Mouse (Mus musculus) gastrocnemius, adult 2 months (tissue): ENCODE measurements at regions not wholly inside any gene's neighbourhood (a gene's known extent, or its start where the extent isn't known, plus 50 kb on each side); places are given as distances from the start of the nearest gene placed in this dataset.

ENCODE experiments used
- DNase-seq: peaks from one replicate; pipeline ENCODE4 v3.0.0; 2022
- H3K27ac ChIP-seq: fragments of 200-600 bp; 2 replicates; pipeline ENCODE4 v1.8.1; 2022; ENCODE audit warnings: mild to moderate bottlenecking
- H3K4me3 ChIP-seq: fragments of 200-600 bp; 2 replicates; pipeline ENCODE4 v1.8.1; 2022; ENCODE audit warnings: mild to moderate bottlenecking, moderate library complexity
- CTCF ChIP-seq: fragments of 200-600 bp; IDR thresholded peaks from 2 replicates; pipeline ENCODE4 v1.8.1; 2022; ENCODE audit warnings: antibody characterized with exemption, mild to moderate bottlenecking, moderate library complexity
- intact Hi-C: fragments of 180-260 bp; cut with DNase I; formaldehyde crosslinking; loops from one replicate; pipeline ENCODE4 v1.15.1; 2025

DNA sequence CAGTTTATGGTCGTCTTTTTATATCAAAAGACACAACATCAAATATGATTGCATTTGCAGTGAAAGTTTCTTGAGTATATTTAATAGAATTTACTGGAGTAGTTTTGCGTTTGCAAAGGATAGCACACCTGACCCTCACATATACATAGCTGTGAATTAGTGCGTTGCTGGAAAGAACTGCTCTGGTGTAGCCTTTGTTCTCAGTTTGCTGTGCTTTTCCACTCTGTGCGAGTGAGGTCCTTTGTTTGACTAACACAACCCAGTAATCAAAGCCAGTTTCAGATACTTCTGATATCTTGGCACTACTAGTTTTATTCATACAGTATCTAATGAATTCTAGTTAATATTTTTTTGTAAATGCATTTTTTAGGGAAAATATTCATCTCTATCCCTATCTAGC lies 84.7 kb downstream of the Trim52 start:
- no peak for TF ChIP-seq CTCF
- DNase-seq = no peak
- intact Hi-C loops = no loop called here
- Histone ChIP-seq H3K27ac (no peak overlapping the region), H3K4me3 (no peak overlapping the region)

DNA sequence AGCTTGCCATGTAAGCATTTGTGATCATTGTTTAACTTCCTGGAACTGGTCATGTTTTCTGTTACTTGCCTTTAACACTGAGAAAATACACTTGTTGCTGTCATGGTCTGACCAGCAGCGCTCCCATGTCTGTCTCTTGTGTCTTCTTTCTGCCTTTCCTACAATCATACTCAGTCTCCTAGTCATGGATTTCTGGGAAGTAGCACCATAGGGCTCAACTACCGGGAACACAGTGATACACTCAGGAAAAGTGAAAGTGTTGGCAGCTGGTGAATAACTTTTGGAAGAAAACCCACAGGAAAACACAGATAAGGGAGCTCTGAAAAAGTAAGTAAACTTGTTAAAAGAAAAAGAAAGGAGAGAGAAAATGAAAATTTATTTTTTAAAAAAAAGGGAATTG lies 87.6 kb downstream of the Trim52 start:
- Histone ChIP-seq H3K4me3 (no peak overlapping the region), H3K27ac (peak overlapping the region; percentile 56)
- no peak for TF ChIP-seq CTCF
- intact Hi-C loops = no loop called here
- DNase-seq = no peak

GRCm38 (mm10) chr14:106194104-106194503 lies 88.1 kb downstream of the Trim52 start:
- DNase-seq = peak; percentile 19
- no peak overlapping the region for H3K4me3 ChIP-seq
- intact Hi-C loops = no loop called here
- TF ChIP-seq CTCF = no peak
- peak overlapping the region; percentile 56 for H3K27ac ChIP-seq

DNA sequence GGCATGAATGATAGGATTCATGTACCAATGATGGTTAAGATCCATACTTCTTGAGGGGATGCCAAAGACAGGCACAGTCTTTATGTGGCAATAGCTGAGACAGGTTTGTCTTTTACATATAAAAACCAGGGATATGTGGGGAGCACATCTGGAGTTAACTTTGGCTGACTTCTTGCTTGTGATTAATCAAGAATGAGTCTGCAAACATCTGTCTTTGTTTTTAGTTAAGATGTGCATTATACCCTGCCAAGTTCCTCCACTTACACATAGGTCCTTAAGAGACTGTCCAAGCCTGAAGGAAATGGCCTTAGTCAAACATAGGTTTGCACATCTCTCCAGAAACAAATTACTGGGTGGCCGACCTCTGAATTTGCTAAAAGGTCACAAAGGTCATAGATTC lies 91.8 kb downstream of the Trim52 start:
- peak overlapping the region; percentile 32 for H3K27ac ChIP-seq
- TF ChIP-seq CTCF = no peak

GRCm38 (mm10) chr14:106199109-106199508 lies 93.1 kb downstream of the Trim52 start:
- peak overlapping the region; percentile 66 for H3K27ac ChIP-seq
- no peak for TF ChIP-seq CTCF
- intact Hi-C loops = no loop called here
- no peak overlapping the region for H3K4me3 ChIP-seq
- DNase-seq = no peak

More for the DNA sequence above, 91.8 kb downstream of the Trim52 start:
- intact Hi-C loops = no loop called here
- H3K4me3 ChIP-seq = no peak overlapping the region
- DNase-seq = no peak

DNA sequence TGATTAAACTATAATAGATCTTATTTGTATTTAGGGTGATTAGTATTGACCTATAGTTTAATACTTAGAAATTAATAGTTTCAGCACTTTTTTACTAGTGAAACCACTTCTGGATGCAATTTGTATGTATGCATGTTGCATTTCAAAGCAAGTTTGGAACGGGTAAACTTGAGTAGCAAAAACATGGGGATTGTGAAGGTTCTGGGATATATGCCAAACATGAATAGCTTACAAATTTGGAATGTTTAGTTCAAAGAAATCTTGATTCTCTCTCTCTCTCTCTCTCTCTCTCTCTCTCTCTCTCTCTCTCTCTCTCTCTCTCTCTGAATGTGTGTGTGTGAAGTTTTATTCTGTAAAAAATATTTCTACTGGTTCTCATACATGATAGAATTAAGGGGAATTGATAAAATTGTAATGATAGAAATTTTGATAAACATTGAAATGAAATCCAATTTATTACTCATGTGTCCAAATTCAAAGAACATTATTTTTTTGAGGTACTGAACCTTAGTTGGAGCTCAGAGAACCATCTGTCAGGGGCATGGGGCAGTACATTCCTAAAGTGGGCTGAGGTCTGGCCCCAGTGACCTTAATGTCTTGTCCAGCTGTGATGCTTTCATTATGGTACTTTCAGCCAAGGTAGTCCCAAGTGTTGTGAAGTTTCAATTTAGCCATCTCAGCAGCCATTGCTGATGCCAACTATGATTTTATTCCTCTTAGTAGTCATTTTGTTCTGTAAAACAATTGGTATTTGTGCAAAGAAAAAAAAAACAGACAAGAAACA lies 93.7 kb downstream of the Trim52 start:
- H3K27ac ChIP-seq = peak overlapping the region; percentile 66
- peak; percentile 42 for DNase-seq
- no peak overlapping the region for H3K4me3 ChIP-seq
- intact Hi-C loops = no loop called here
- TF ChIP-seq CTCF = no peak

DNA sequence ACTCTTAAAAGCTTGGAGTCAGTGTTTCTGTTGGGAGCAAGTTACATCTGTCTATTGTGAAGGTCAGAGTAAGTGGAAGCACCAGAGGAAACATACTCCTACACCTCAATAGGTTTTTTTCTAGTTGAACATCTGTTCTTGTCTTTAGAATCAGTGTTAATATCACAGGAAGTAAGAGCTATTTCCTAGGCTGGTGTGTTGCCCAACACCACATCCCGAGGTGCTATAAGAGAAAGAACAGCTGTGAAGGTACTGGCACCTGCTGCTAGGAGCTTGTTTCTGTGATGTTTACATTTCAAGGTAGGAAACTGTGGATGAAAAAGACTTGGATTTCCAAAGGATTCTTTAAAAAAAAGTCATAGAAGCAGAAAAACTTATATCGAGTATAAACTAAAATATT lies 105.1 kb downstream of the Trim52 start:
- DNase-seq = no peak
- intact Hi-C loops = no loop called here
- H3K27ac ChIP-seq = no peak overlapping the region
- no peak for TF ChIP-seq CTCF
- H3K4me3 ChIP-seq = no peak overlapping the region

DNA sequence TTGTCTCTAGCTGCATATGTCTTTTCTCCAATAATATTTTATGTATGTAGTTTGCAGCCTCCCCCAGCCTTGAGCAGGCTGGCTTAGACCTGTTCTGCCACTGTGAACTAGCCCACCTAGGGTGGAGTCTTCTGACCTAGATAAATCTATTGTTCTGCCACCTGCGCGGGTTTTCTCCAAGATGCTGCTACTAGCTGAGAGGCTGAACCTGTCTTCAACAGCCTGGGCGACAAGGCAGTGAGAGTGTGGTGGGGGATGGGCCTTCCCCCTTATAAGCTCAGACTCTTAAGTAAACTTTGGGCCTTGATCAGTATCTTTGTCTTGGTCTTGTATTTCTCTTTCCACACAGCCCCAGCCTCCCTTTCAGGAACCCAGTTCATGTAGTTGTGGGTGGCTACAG lies 111.7 kb downstream of the Trim52 start:
- intact Hi-C loops = no loop called here
- no peak for DNase-seq
- Histone ChIP-seq H3K4me3 (no peak overlapping the region), H3K27ac (no peak overlapping the region)
- no peak for TF ChIP-seq CTCF

- TF ChIP-seq CTCF = peak; percentile 35; the same call in 1 of the 2 replicates
- no peak overlapping the region for H3K4me3 ChIP-seq
- intact Hi-C loops = no loop called here
- H3K27ac ChIP-seq = 0 out of 2 replicates have a peak overlapping the region, but pooled peaks have one; percentile 24
- no peak for DNase-seq
Observed at GRCm38 (mm10) chr14:106219293-106219797, 113.3 kb downstream of the Trim52 start.

DNA sequence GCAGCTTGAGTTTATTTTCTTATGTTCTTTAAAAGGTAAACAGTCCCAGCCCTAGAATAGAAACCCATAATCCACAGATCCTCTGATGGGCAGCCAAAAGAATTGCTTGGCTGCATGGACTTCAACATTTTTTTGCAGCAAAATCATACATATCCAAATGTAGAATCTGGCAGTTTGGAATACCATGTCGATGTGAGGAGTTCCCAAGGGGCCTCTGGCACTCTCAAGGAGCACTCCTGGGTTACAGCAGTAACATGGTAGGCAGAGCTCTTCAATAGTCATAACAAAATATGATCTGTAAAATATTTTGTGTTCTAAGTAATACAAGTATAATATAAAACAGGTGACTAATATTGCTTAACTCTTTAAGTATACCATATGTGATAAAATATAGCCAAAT lies 119.4 kb downstream of the Trim52 start:
- Histone ChIP-seq H3K27ac (no peak overlapping the region), H3K4me3 (no peak overlapping the region)
- DNase-seq = no peak
- no peak for TF ChIP-seq CTCF
- intact Hi-C loops = no loop called here

DNA sequence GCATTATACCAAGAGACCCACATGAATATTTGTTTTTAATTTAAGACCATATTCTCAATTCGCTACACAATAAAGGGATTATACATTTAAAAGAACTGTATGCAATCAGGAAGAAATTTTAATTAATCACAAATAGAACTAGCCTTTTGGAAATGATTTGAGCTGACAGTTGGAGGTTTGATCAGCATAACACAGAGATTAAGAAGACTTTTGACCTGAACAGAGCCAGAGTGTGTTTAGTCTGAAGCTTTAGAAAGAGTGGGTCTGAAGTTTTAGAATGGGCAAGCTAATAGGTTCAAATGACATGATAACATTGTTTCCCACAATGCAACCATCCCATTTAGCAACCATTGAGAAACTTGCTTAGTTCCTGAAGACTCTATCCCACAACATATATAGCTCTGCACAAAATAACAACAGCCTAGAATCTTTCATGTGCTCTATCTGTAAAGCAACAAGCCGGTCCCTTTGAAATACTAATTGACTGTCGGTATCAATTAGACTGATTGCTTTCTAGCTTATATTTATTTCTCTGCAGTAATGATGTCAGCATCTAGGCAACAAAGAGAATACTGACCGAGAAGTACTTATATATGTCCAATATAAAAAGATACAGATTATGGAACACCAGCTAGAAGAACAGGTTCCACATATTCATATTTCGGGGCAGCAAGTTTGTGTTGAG lies 135.9 kb downstream of the Trim52 start:
- Histone ChIP-seq H3K27ac (no peak overlapping the region), H3K4me3 (no peak overlapping the region)
- no peak for TF ChIP-seq CTCF
- no peak for DNase-seq
- intact Hi-C loops = no loop called here

GRCm38 (mm10) chr14:106259396-106260108 lies 153.6 kb downstream of the Trim52 start:
- Histone ChIP-seq H3K27ac (no peak overlapping the region), H3K4me3 (no peak overlapping the region)
- DNase-seq = no peak
- intact Hi-C loops = no loop called here
- no peak for TF ChIP-seq CTCF

- DNase-seq = no peak
- no peak for TF ChIP-seq CTCF
- intact Hi-C loops = no loop called here
- no peak overlapping the region; the same call in 1 of the 2 replicates for H3K27ac ChIP-seq
- H3K4me3 ChIP-seq = no peak overlapping the region
Observed at GRCm38 (mm10) chr14:106265290-106265689, 159.3 kb downstream of the Trim52 start.
